Mouse (Mus musculus) hindbrain, embryonic 11.5 days (tissue): Measurements from ENCODE around the gene Ifit1bl2. TPM values are rescaled to one million over a fixed set of nuclear protein-coding genes. Genes with fewer than 3 reads are reported as not detected.

Experiments used
- polyA plus RNA-seq: library from polyadenylated mRNA; unstranded; fragments of >200 nt; fragmentation: Nextera tagmentation; extraction: Ambion mirVana; gene quantifications from 2 replicates; pipeline ENCODE4 v1.2.1, GENCODE M21; 2014

Gene Ifit1bl2
- polyA plus RNA-seq, 1 experiment from 2014 or later: 0.19 TPM

Other genes with a start within 250 kb of the Ifit1bl2 start
- gene Ch25h, start 165.6 kb downstream of the Ifit1bl2 start, polyA plus RNA-seq: 0.42 and 1.0 TPM in 2 replicates
- gene Lipa, start 113.3 kb downstream of the Ifit1bl2 start, polyA plus RNA-seq: 27.3 and 28.2 TPM in 2 replicates
- 3.7 and 4.2 TPM in 2 replicates for gene Ifit2, start 90.0 kb downstream of the Ifit1bl2 start, polyA plus RNA-seq
- gene Ifit3, start 57.2 kb downstream of the Ifit1bl2 start, polyA plus RNA-seq: 0.15 and 0.19 TPM in 2 replicates
- 0.25 and 0.42 TPM in 2 replicates for gene Ifit1bl1, start 38.8 kb downstream of the Ifit1bl2 start, polyA plus RNA-seq
- gene Ifit3b, start 32.8 kb downstream of the Ifit1bl2 start, polyA plus RNA-seq: 0.28 TPM in 1 of 2 replicates, not detected in the other
- gene Ifit1, start 128 bp upstream of the Ifit1bl2 start, polyA plus RNA-seq: 0.08 and 0.36 TPM in 2 replicates
- gene Slc16a12, start 106.5 kb upstream of the Ifit1bl2 start, polyA plus RNA-seq: 2.2 and 3.1 TPM in 2 replicates
- 8.1 and 12.5 TPM in 2 replicates for gene Pank1, start 238.7 kb upstream of the Ifit1bl2 start, polyA plus RNA-seq